Comparison of ENCODE assay signal across 19 mouse cellular contexts in genomic region chrX:162098364-162098763, GRCm38 (mm10).
DNase-seq lines count a peak whose midpoint lies in the region; ATAC-seq and TF ChIP-seq lines count a peak whose summit lies in the region.
"Had no signal": no experiment of that assay in that cellular context is flagged by ENCODE, and none has a peak within 500 bp of the region (broad histone marks: within the 10 kb centered on the region; RNA-seq: fewer than 3 reads in every experiment).

No protein-coding gene starts in this region.

- TF ChIP-seq CTCF in hindbrain, postnatal 0 days (IDR thresholded peaks at IDR 0.05; ENCODE audit: low read depth): no peak

- no peak overlapping the region for H3K4me3 ChIP-seq in hindbrain, postnatal 0 days (ENCODE audit: low read length)
- H3K4me3 ChIP-seq in hindbrain, embryonic 12.5 days: no peak overlapping the region
- no peak overlapping the region for H3K4me3 ChIP-seq in lung, embryonic 15.5 days
- H3K4me3 ChIP-seq: embryonic facial prominence, embryonic 13.5 days; gastrocnemius, adult 2 months; heart, embryonic 13.5 days; midbrain, embryonic 10.5 days had no signal

- no peaks in the 10 kb centered on the region for H3K4me1 ChIP-seq in hindbrain, postnatal 0 days (ENCODE audit: insufficient read depth, low read length)
- no peaks in the 10 kb centered on the region for H3K4me1 ChIP-seq in hindbrain, embryonic 12.5 days
- no peaks in the 10 kb centered on the region for H3K4me1 ChIP-seq in lung, embryonic 15.5 days
- H3K4me1 ChIP-seq: embryonic facial prominence, embryonic 13.5 days; midbrain, embryonic 10.5 days had no signal

- H3K27me3 ChIP-seq in hindbrain, postnatal 0 days (ENCODE audit: insufficient read depth, low read length): no peaks in the 10 kb centered on the region; the same call in 1 of the 2 replicates
- H3K27me3 ChIP-seq in hindbrain, embryonic 12.5 days: peaks cover 38% of the 10 kb centered on the region
- no peaks in the 10 kb centered on the region for H3K27me3 ChIP-seq in lung, embryonic 15.5 days
- H3K27me3 ChIP-seq: Patski had no signal

- WGBS in hindbrain, postnatal 0 days: 47% methylated on average over 4 of the region's 4 CpGs
- WGBS in hindbrain, embryonic 12.5 days: 61% methylated on average over 4 of the region's 4 CpGs
- WGBS in lung, embryonic 15.5 days: 47% methylated on average over 4 of the region's 4 CpGs

- no peak overlapping the region for H3K27ac ChIP-seq in hindbrain, postnatal 0 days
- no peak overlapping the region for H3K27ac ChIP-seq in hindbrain, embryonic 12.5 days
- no peak overlapping the region; the same call in 1 of the 2 replicates for H3K27ac ChIP-seq in lung, embryonic 15.5 days
- H3K27ac ChIP-seq: embryonic facial prominence, embryonic 13.5 days; gastrocnemius, adult 2 months; heart, embryonic 13.5 days; macrophage; midbrain, embryonic 10.5 days had no signal

- DNase-seq in adrenal gland, adult (ENCODE audit: inconsistent age in 2 of 2, low spot score in 1 of 2): peak; percentile 8 to 42
- DNase-seq in adrenal gland, postnatal 10 days: no peak
- peak; percentile 18 for DNase-seq in hindbrain, postnatal 0 days (ENCODE audit: low spot score)
- DNase-seq in lung, adult 18-20 months: no peak
- DNase-seq in lung, postnatal 36 days: peak; percentile 33
- no peak for DNase-seq in embryo, embryonic 11 days
- DNase-seq: cerebellum, adult 8-10 months; gastrocnemius, adult 2 months; heart, adult 11 months; retina, postnatal 1 day; right cerebral cortex, postnatal 4 days had no signal

- no peaks in the 10 kb centered on the region for H3K36me3 ChIP-seq in hindbrain, postnatal 0 days (ENCODE audit: insufficient read depth, low read length)
- H3K36me3 ChIP-seq in hindbrain, embryonic 12.5 days: no peaks in the 10 kb centered on the region
- H3K36me3 ChIP-seq in lung, embryonic 15.5 days: no peaks in the 10 kb centered on the region
- H3K36me3 ChIP-seq: embryonic facial prominence, embryonic 13.5 days; heart, embryonic 13.5 days; midbrain, embryonic 10.5 days had no signal

- H3K9me3 ChIP-seq in hindbrain, postnatal 0 days (ENCODE audit: low read length): no peaks in the 10 kb centered on the region
- H3K9me3 ChIP-seq in hindbrain, embryonic 12.5 days (replicated peaks): no peaks in the 10 kb centered on the region
- H3K9me3 ChIP-seq in lung, embryonic 15.5 days: no peaks in the 10 kb centered on the region
- H3K9me3 ChIP-seq: embryonic facial prominence, embryonic 13.5 days; heart, embryonic 13.5 days; midbrain, embryonic 10.5 days had no signal

- no peak overlapping the region for H3K9ac ChIP-seq in hindbrain, postnatal 0 days (replicated peaks; ENCODE audit: low read length)
- no peak overlapping the region for H3K9ac ChIP-seq in hindbrain, embryonic 12.5 days
- no peak overlapping the region for H3K9ac ChIP-seq in lung, embryonic 15.5 days
- H3K9ac ChIP-seq: embryonic facial prominence, embryonic 13.5 days; heart, embryonic 13.5 days had no signal

- no peak for ATAC-seq in hindbrain, postnatal 0 days
- ATAC-seq in hindbrain, embryonic 12.5 days (ENCODE audit: low FRiP score): no peak
- ATAC-seq in lung, embryonic 15.5 days (ENCODE audit: borderline replicate concordance, extremely low read depth, low FRiP score, low TSS enrichment): peak; percentile 74; the same call in 1 of the 2 replicates
- ATAC-seq: Patski had no signal

- H3K4me2 ChIP-seq in hindbrain, postnatal 0 days (ENCODE audit: low read depth, low read length): no peak overlapping the region
- H3K4me2 ChIP-seq in hindbrain, embryonic 12.5 days (replicated peaks): no peak overlapping the region
- H3K4me2 ChIP-seq in lung, embryonic 15.5 days: no peak overlapping the region
- H3K4me2 ChIP-seq: embryonic facial prominence, embryonic 13.5 days; heart, embryonic 13.5 days; liver, embryonic 11.5 days had no signal

Comparison
In these comparisons a context has a peak if more than half of its experiments do, and no peak if none do; other contexts are left out.
1. DNase-seq: peak in adrenal gland, adult (2 of 2), hindbrain, postnatal 0 days (single experiment) and lung, postnatal 36 days (single experiment); none in adrenal gland, postnatal 10 days (single experiment), lung, adult 18-20 months (0 of 2) and embryo, embryonic 11 days (single experiment).